Mouse (Mus musculus): ENCODE measurements at regions not wholly inside any gene's neighbourhood (a gene's known extent, or its start where the extent isn't known, plus 50 kb on each side); places are given as distances from the start of the nearest gene placed in this dataset.

DNA sequence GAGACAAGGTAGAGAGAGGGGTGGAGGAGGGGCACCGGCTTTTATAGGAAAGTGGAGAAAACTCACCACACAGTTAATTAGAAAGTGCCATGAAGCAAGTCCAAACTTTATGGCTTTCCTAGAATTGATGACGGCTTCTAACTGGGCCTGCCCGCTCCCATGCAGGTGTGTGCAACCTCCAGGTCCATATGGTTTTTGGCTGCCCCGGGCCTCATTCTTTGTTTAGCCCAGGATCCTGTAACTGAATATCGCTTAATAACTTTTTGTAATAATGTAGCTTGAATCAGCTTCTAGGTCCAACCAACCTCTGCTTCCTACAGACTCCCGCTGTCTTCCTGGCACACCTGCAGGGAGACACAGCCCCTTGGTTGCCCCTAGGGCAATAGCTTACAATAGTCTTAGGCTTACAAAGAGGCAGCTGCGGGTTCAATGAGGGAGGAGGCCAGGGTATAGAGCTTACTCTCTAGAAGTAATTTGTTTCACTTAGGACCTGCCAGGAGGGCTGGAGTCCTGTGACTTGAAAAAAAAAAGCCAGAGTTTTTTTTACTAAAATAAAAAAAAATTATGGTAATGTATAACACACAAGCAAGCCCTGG, 159.2 kb downstream of the Gm10260 start:
- Histone ChIP-seq H3K4me2 (no peak overlapping the region), H3K4me1 (peaks cover 25% of the 10 kb centered on the region), H3K27me3 (no peaks in the 10 kb centered on the region), H3K9ac (no peak overlapping the region), H3K9me3 (no peaks in the 10 kb centered on the region), H3K4me3 (no peak overlapping the region), H3K36me3 (no peaks in the 10 kb centered on the region), H3K27ac (no peak overlapping the region)
- ATAC-seq (ENCODE audit: insufficient number of reproducible peaks, low FRiP score, low TSS enrichment, low read depth), result no peak
- 29% methylated on average over 7 of the region's 7 CpGs for WGBS

DNA sequence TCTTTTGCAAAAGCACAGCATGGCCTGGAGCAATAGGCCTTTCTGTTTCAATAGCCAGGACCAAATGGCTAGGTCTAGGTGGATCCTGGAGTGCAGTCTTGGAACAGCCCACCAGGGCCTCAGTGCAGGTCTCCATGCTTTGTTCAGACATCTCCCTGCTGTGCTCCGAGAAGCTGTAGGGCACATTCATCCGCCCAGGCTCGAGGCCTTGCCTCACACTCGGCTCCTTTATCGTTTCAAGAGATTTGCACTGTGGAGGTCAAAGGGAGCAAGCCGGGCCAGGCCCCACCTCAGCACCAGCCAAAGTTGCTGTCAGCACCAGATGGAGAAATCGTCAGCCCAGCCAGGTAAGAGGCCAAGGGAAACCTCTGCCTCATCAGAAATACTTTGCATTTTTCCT, 160.3 kb downstream of the Gm10260 start:
- Histone ChIP-seq H3K9me3 (no peaks in the 10 kb centered on the region), H3K27me3 (no peaks in the 10 kb centered on the region), H3K4me1 (peaks cover 25% of the 10 kb centered on the region), H3K36me3 (no peaks in the 10 kb centered on the region), H3K27ac (no peak overlapping the region), H3K4me2 (no peak overlapping the region), H3K9ac (no peak overlapping the region), H3K4me3 (no peak overlapping the region)
- ATAC-seq (ENCODE audit: insufficient number of reproducible peaks, low FRiP score, low TSS enrichment, low read depth), result no peak
- 67% methylated on average over 7 of the region's 7 CpGs for WGBS

DNA sequence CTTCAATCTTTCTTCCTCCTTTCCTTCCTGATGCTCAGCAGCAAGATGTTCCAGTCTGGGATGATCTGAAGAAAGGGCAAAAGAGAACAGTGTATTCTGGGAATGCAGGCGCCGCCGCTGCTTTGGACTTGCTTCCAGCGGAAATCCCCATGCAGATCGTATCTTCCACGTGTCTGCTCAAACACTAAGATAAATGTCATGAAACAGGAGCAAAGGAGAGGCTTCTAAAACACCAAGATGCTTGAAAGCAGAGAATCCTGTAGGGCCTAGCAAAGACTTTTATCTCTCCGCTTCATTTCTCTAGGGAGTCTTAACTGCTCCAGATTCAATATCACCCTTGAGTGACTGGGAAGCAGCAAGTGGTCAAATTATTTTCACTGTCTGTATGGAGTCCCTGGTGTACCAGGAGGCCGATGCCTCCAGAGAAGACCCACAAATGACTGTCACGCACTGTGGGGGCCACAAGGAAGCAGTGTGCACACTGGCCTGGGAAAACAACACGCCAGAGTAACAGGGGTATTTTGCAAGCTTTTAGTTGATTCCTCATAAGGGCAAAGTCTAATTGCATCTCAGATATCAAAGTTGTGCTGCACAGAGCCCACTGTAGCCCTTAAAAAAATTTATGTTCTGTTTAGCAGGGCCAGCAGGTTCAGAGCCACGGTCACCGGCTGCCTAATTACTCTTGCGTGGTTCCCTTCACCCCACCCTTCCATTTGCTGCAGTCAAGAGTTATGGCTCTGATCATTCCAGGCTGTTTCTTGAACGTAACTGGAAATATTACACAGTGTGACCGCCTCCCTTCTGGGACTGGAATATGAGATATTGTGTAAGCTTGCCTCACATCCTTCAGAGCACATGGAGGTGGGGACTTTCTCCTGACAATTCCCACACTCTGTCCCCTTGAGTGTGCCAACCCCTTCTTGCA, 161.7 kb downstream of the Gm10260 start:
- Histone ChIP-seq H3K4me2 (no peak overlapping the region), H3K27ac (peak overlapping the region; percentile 29; the same call in 1 of the 2 replicates), H3K4me3 (no peak overlapping the region), H3K9ac (no peak overlapping the region), H3K27me3 (no peaks in the 10 kb centered on the region), H3K36me3 (no peaks in the 10 kb centered on the region), H3K9me3 (no peaks in the 10 kb centered on the region), H3K4me1 (peaks cover 25% of the 10 kb centered on the region)
- 32% methylated on average over 15 of the region's 15 CpGs for WGBS
- ATAC-seq (ENCODE audit: insufficient number of reproducible peaks, low FRiP score, low TSS enrichment, low read depth), result no peak

DNA sequence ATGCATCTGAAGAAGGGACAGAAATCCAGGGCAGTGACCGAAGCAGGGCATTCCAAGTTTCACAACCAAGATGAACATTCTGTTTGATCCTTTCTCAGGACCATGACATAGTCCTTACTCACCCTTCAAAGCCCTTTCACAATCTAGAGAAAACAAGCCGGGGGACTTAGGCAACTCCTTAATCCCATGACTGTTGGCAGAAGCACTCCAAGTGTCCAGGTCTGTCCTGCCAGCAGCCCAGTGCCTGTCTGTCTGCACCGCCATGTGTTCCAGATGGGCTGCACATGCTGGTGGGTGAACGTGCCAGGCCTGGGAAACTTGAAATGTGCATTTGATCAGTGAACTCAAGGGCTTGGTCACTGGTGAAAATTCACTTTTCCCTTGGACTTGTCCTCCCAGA, 165.6 kb downstream of the Gm10260 start:
- 73% methylated on average over 4 of the region's 4 CpGs for WGBS
- Histone ChIP-seq H3K4me1 (peaks cover 14% of the 10 kb centered on the region), H3K9ac (no peak overlapping the region), H3K9me3 (no peaks in the 10 kb centered on the region), H3K4me3 (no peak overlapping the region), H3K36me3 (no peaks in the 10 kb centered on the region), H3K4me2 (no peak overlapping the region), H3K27me3 (no peaks in the 10 kb centered on the region), H3K27ac (no peak overlapping the region)
- ATAC-seq (ENCODE audit: insufficient number of reproducible peaks, low FRiP score, low TSS enrichment, low read depth), result no peak

GRCm38 (mm10) chr13:97589626-97590025, 170.8 kb downstream of the Gm10260 start:
- Histone ChIP-seq H3K27me3 (no peaks in the 10 kb centered on the region), H3K9me3 (no peaks in the 10 kb centered on the region), H3K27ac (no peak overlapping the region), H3K4me2 (no peak overlapping the region), H3K9ac (no peak overlapping the region), H3K36me3 (no peaks in the 10 kb centered on the region), H3K4me1 (no peaks in the 10 kb centered on the region; the same call in 1 of the 2 replicates), H3K4me3 (no peak overlapping the region)
- WGBS, result 64% methylated on average over 8 of the region's 8 CpGs
- no peak for ATAC-seq (ENCODE audit: insufficient number of reproducible peaks, low FRiP score, low TSS enrichment, low read depth)

- H3K4me2 ChIP-seq, result no peak overlapping the region
- 64% methylated on average over 1 of the region's 1 CpGs for WGBS
- no peak overlapping the region for H3K9ac ChIP-seq
- no peak overlapping the region for H3K4me3 ChIP-seq
- no peaks in the 10 kb centered on the region for H3K27me3 ChIP-seq
- H3K27ac ChIP-seq, result no peak overlapping the region
- H3K9me3 ChIP-seq, result no peaks in the 10 kb centered on the region
- ATAC-seq (ENCODE audit: insufficient number of reproducible peaks, low FRiP score, low TSS enrichment, low read depth), result no peak
- no peaks in the 10 kb centered on the region; the same call in 1 of the 2 replicates for H3K4me1 ChIP-seq
- no peaks in the 10 kb centered on the region for H3K36me3 ChIP-seq
Observed at GRCm38 (mm10) chr13:97588085-97588484, 172.3 kb downstream of the Gm10260 start.

- WGBS, result 82% methylated on average over 1 of the region's 1 CpGs
- H3K27me3 ChIP-seq, result no peaks in the 10 kb centered on the region
- H3K36me3 ChIP-seq, result no peaks in the 10 kb centered on the region
- H3K4me1 ChIP-seq, result no peaks in the 10 kb centered on the region; the same call in 1 of the 2 replicates
- no peak overlapping the region for H3K4me2 ChIP-seq
- no peak overlapping the region for H3K27ac ChIP-seq
- no peak overlapping the region for H3K9ac ChIP-seq
- ATAC-seq (ENCODE audit: insufficient number of reproducible peaks, low FRiP score, low TSS enrichment, low read depth), result no peak
- H3K4me3 ChIP-seq, result no peak overlapping the region
- no peaks in the 10 kb centered on the region for H3K9me3 ChIP-seq
Observed at GRCm38 (mm10) chr13:97587088-97587487, 173.3 kb downstream of the Gm10260 start.

DNA sequence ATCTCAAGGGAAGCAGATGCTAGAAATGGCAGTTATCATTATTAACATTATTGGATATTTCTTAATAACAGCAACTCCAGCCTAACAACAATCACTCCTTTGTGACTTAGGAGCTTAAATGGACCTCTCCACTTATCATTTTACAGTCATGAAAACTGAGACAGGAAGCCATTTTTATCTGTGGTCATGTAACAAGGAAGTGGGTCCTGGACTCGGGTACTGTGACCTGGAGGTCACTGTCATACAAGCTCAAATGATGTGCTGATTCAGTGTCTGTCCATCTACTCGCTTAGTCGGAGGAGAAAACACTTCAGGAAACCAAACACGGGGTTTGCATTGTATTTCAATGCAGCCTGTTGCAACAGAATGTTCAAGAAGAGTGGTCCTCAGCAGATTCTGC, 176.4 kb downstream of the Gm10260 start:
- no peak overlapping the region for H3K4me3 ChIP-seq
- WGBS, result 72% methylated on average over 4 of the region's 4 CpGs
- H3K27ac ChIP-seq, result no peak overlapping the region
- no peak overlapping the region for H3K4me2 ChIP-seq
- no peaks in the 10 kb centered on the region for H3K27me3 ChIP-seq
- H3K9ac ChIP-seq, result no peak overlapping the region
- H3K9me3 ChIP-seq, result no peaks in the 10 kb centered on the region
- ATAC-seq (ENCODE audit: insufficient number of reproducible peaks, low FRiP score, low TSS enrichment, low read depth), result no peak
- H3K4me1 ChIP-seq, result no peaks in the 10 kb centered on the region; the same call in 1 of the 2 replicates
- H3K36me3 ChIP-seq, result no peaks in the 10 kb centered on the region

DNA sequence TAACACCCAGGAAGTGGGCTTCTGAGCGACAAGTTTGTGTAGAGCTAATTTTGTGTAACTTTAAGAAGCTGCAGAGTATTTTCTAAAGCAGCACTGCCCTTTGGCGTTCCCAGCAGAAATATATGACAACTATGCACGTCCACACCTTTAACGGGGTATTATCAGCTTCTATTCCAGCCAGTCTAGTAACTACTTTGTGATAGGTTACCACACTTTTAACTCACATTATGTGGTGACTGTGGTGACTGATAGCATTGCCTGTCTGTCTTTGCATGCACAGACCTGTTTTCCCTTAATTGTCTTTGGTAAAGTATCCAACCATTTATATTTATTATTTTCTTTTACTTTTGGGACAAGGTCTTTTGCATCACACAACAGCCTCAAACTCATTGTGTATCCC, 179.1 kb downstream of the Gm10260 start:
- no peak overlapping the region for H3K9ac ChIP-seq
- peaks cover 12% of the 10 kb centered on the region for H3K4me1 ChIP-seq
- H3K27ac ChIP-seq, result no peak overlapping the region
- H3K27me3 ChIP-seq, result no peaks in the 10 kb centered on the region
- no peak for ATAC-seq (ENCODE audit: insufficient number of reproducible peaks, low FRiP score, low TSS enrichment, low read depth)
- no peak overlapping the region for H3K4me2 ChIP-seq
- H3K36me3 ChIP-seq, result no peaks in the 10 kb centered on the region
- no peaks in the 10 kb centered on the region for H3K9me3 ChIP-seq
- H3K4me3 ChIP-seq, result no peak overlapping the region
- WGBS, result 58% methylated on average over 4 of the region's 4 CpGs

DNA sequence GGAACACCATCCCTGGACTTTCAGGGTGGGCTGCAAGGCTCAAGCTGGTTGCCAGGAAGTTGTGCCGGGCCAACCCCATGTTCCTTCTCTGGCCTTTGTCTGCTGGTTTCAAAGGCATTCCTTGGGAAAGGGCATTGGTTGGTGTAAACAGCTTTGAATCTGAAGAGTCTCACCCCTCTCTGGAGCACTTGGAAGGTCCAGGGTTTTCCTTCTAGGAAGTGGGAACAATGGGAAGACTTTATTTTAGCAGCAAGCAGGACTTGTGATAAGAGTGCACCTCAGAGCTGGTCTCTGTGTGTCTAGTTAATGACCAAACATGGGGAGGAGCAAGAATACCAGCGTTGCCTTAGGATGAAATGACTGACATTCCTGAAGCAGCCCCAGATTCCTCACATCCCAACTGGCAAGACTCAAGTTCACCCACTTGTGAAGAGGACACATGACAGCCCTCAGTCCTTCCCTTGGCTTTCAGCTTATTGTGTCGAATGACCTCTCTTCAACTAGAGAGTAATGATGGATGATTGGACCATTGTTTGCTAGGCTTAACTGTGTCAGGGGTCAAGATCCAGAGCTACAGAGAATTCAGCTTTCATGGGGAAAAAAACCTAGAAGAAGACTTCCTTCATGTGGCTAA, 180.1 kb downstream of the Gm10260 start:
- H3K4me1 ChIP-seq, result peaks cover 12% of the 10 kb centered on the region
- H3K36me3 ChIP-seq, result no peaks in the 10 kb centered on the region
- ATAC-seq (ENCODE audit: insufficient number of reproducible peaks, low FRiP score, low TSS enrichment, low read depth), result no peak
- H3K27me3 ChIP-seq, result no peaks in the 10 kb centered on the region
- no peak overlapping the region for H3K27ac ChIP-seq
- H3K9ac ChIP-seq, result no peak overlapping the region
- H3K4me2 ChIP-seq, result no peak overlapping the region
- H3K4me3 ChIP-seq, result no peak overlapping the region
- no peaks in the 10 kb centered on the region for H3K9me3 ChIP-seq
- 42% methylated on average over 3 of the region's 3 CpGs for WGBS

- 44% methylated on average over 5 of the region's 5 CpGs for WGBS
- Histone ChIP-seq H3K9ac (no peak overlapping the region), H3K4me1 (peaks cover 17% of the 10 kb centered on the region), H3K9me3 (no peaks in the 10 kb centered on the region), H3K4me3 (no peak overlapping the region), H3K36me3 (no peaks in the 10 kb centered on the region), H3K27me3 (no peaks in the 10 kb centered on the region), H3K4me2 (no peak overlapping the region), H3K27ac (no peak overlapping the region)
- ATAC-seq (ENCODE audit: insufficient number of reproducible peaks, low FRiP score, low TSS enrichment, low read depth), result no peak
Observed at GRCm38 (mm10) chr13:97578595-97578994, 181.8 kb downstream of the Gm10260 start.

All from limb, embryonic 15.5 days (tissue).